Mouse (Mus musculus) ES-E14 (cell line): ENCODE results near the gene Gabrb2. TPM values are rescaled to one million over a fixed set of nuclear protein-coding genes. Genes with fewer than 3 reads are reported as not detected.

Experiments used
- DNase-seq: peaks from one replicate; pipeline ENCODE4 v3.0.0-alpha.2; 2013; ENCODE audit warnings: low read depth, low spot score
- H3K27ac ChIP-seq: 2 replicates; pipeline ENCODE4 v1.5.1; 2012; ENCODE audit warnings: low read depth, mild to moderate bottlenecking, low read length, moderate library complexity, mixed read lengths; ENCODE audit not compliant: poor library complexity, insufficient read depth, severe bottlenecking
- H3K36me3 ChIP-seq: 2 replicates; pipeline ENCODE4 v1.6.1; 2012; ENCODE audit warnings: mild to moderate bottlenecking, low read length, moderate library complexity, mixed read lengths; ENCODE audit not compliant: control insufficient read depth, poor library complexity, insufficient read depth, severe bottlenecking
- H3K4me1 ChIP-seq, 2 experiments: fragments of 150-350 bp in 1 of 2; sonication (generic) in 1 of 2; 2 replicates each; pipeline ENCODE4 v1.6.1; 2012; ENCODE audit warnings: low read length in 2 of 2, mild to moderate bottlenecking in 1 of 2, mixed read lengths in 1 of 2; ENCODE audit not compliant: control insufficient read depth in 2 of 2, insufficient read depth in 2 of 2, poor library complexity in 1 of 2
- H3K4me3 ChIP-seq, 2 experiments: fragments of 150-350 bp in 1 of 2; sonication (generic) in 1 of 2; 2 replicates each; pipeline ENCODE4 v1.5.1; 2012; ENCODE audit warnings: low read length in 2 of 2, low read depth in 1 of 2, mild to moderate bottlenecking in 1 of 2, mixed read lengths in 1 of 2; ENCODE audit not compliant: insufficient read depth in 1 of 2, poor library complexity in 1 of 2, severe bottlenecking in 1 of 2
- H3K9ac ChIP-seq: 2 replicates; pipeline ENCODE4 v1.6.1; 2012; ENCODE audit warnings: low read depth, mild to moderate bottlenecking, low read length, mixed read lengths; ENCODE audit not compliant: poor library complexity, insufficient read depth, severe bottlenecking
- H3K9me3 ChIP-seq: fragments of 150-350 bp; sonication (generic); 2 replicates; pipeline ENCODE4 v1.6.1; 2012; ENCODE audit warnings: low read depth, mild to moderate bottlenecking, low read length; ENCODE audit not compliant: control insufficient read depth, insufficient read depth
- CHD2 ChIP-seq: IDR thresholded peaks from 2 replicates; pipeline ENCODE4 v1.6.1; 2014; ENCODE audit warnings: mild to moderate bottlenecking, low read depth, low read length, inconsistent platforms
- HCFC1 ChIP-seq: IDR thresholded peaks from 2 replicates; pipeline ENCODE4 v1.6.1; 2012; ENCODE audit warnings: low read length, inconsistent platforms, borderline replicate concordance; ENCODE audit not compliant: insufficient read depth
- MAFK ChIP-seq: IDR thresholded peaks from 2 replicates; pipeline ENCODE4 v1.6.1; 2014; ENCODE audit warnings: mild to moderate bottlenecking, low read depth, low read length, inconsistent platforms; ENCODE audit not compliant: insufficient read depth
- ZC3H11A ChIP-seq: IDR thresholded peaks from 2 replicates; pipeline ENCODE4 v1.6.1; 2012; ENCODE audit warnings: low read depth, mild to moderate bottlenecking, inconsistent platforms, low read length, borderline replicate concordance
- ZNF384 ChIP-seq: IDR thresholded peaks from 2 replicates; pipeline ENCODE4 v1.6.1; 2012; ENCODE audit warnings: low read depth, low read length, inconsistent platforms
- in situ Hi-C, 2 experiments: fragments of 600-800 bp; cut with MboI; formaldehyde crosslinking; loops; one replicate each; pipeline ENCODE4 v1.15.1; 2025; ENCODE audit warnings: low sequenced_read_pairs in 2 of 2, inconsistent platforms in 1 of 2; ENCODE audit not compliant: unreplicated experiment in 2 of 2
- total RNA-seq: library from RNA; depleted of rRNA; stranded (reverse); fragments of 300-350 nt; gene quantifications from 2 replicates; pipeline ENCODE4 v1.2.3, GENCODE M21; 2012

The Gabrb2 gene
- total RNA-seq, 1 experiment: 0.13 TPM

- Histone ChIP-seq H3K27ac (no peak overlapping the region), H3K4me3 (no peak overlapping the region), H3K9me3 (no peaks in the 10 kb centered on the region), H3K4me1 (no peaks in the 10 kb centered on the region), H3K9ac (no peak overlapping the region), H3K36me3 (no peaks in the 10 kb centered on the region)
- no peak for DNase-seq
- TF ChIP-seq ZNF384: no peak
- no peak for TF ChIP-seq MAFK
- no peak for TF ChIP-seq HCFC1
- no peak for TF ChIP-seq CHD2
- no peak for TF ChIP-seq ZC3H11A
- in situ Hi-C loops: no loop called here
Measured at GRCm38 (mm10) chr11:42618195-42618594, 198.6 kb downstream of the Gabrb2 start.

DNA sequence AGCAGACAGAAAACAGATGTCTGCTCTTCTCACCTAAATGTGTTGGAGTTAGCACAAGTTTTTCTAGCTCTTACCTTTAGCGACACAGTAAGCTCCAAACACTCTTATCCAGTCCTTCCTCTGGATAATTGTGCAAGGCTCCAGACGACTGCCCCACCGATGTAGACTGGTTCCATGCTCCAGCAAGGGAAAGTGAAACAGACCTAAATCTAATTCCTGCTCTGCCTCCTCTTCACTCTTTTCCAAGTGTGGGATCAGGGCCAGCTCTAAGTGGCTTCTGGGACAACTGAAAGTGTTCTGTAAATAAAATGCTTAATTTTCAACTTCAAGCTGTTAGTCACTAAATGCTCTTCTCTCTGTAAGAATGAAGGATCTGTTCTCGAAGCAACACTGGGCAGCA, 201.6 kb downstream of the Gabrb2 start:
- no peak overlapping the region for H3K9ac ChIP-seq
- no peak overlapping the region for H3K27ac ChIP-seq
- TF ChIP-seq ZC3H11A (no peak), CHD2 (no peak), HCFC1 (no peak), ZNF384 (no peak), MAFK (no peak)
- H3K9me3 ChIP-seq: no peaks in the 10 kb centered on the region
- H3K36me3 ChIP-seq: no peaks in the 10 kb centered on the region
- DNase-seq: no peak
- no peak overlapping the region for H3K4me3 ChIP-seq
- in situ Hi-C loops: no loop called here
- no peaks in the 10 kb centered on the region for H3K4me1 ChIP-seq

GRCm38 (mm10) chr11:42650111-42650510, 230.6 kb downstream of the Gabrb2 start:
- Histone ChIP-seq H3K9me3 (no peaks in the 10 kb centered on the region), H3K27ac (no peak overlapping the region), H3K4me1 (no peaks in the 10 kb centered on the region), H3K36me3 (no peaks in the 10 kb centered on the region), H3K9ac (no peak overlapping the region), H3K4me3 (no peak overlapping the region)
- no peak for DNase-seq
- TF ChIP-seq ZC3H11A: no peak
- no peak for TF ChIP-seq MAFK
- in situ Hi-C loops: no loop called here

DNA sequence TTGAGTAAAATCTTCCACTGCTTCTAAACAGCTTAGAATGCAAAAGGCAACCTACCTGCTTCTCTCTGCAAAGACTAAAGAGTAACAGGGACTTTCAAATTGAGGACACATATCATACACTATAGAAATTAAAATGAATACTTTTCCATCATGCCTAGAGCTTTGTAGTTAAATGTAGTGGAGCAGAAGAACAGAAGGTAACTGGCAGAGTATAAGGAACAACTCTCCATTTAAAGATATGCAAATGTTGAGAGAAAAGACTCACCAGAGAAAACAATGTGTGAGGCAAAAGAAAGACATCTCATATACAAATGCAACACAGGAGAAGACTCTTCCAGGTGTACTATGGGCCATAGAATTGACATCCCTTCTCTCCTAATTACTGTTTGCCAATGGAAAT, 232.0 kb downstream of the Gabrb2 start:
- in situ Hi-C loops: no loop called here
- H3K9me3 ChIP-seq: no peaks in the 10 kb centered on the region
- TF ChIP-seq CHD2 (no peak), MAFK (no peak), HCFC1 (no peak), ZNF384 (no peak), ZC3H11A (no peak)
- H3K36me3 ChIP-seq: no peaks in the 10 kb centered on the region
- no peaks in the 10 kb centered on the region for H3K4me1 ChIP-seq
- no peak overlapping the region for H3K4me3 ChIP-seq
- DNase-seq: no peak
- no peak overlapping the region for H3K9ac ChIP-seq
- H3K27ac ChIP-seq: no peak overlapping the region

- Histone ChIP-seq H3K9me3 (no peaks in the 10 kb centered on the region), H3K27ac (no peak overlapping the region), H3K4me3 (no peak overlapping the region), H3K36me3 (no peaks in the 10 kb centered on the region), H3K9ac (no peak overlapping the region), H3K4me1 (no peaks in the 10 kb centered on the region)
- DNase-seq: no peak
- in situ Hi-C loops: no loop called here
- TF ChIP-seq ZNF384 (no peak), MAFK (no peak), CHD2 (no peak), ZC3H11A (no peak), HCFC1 (no peak)
Measured at GRCm38 (mm10) chr11:42654189-42654588, 234.6 kb downstream of the Gabrb2 start.
